Mouse (Mus musculus): ENCODE data around the gene Hdc.

Hdc gene

DNA sequence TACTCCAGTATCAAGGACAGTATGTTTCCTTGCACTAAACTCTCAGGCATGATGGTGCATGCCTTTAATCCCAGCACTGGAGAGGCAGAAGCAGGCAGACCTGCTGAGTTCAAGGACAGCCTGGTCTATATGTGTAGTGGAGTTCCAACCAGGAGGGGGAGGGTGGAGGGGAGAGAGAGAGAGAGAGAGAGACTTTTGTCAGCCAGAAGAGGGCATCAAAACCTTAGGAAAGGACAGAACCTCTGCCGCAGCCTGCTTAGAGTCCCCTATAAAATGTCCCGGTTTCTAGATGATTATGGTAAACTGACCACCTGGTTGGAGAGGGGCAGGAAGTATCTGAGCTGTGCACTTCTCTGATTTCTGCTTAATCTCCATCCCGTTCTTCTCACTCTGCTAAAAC is 20.1 kb downstream of the Hdc start:
- DNase-seq: no peak

DNA sequence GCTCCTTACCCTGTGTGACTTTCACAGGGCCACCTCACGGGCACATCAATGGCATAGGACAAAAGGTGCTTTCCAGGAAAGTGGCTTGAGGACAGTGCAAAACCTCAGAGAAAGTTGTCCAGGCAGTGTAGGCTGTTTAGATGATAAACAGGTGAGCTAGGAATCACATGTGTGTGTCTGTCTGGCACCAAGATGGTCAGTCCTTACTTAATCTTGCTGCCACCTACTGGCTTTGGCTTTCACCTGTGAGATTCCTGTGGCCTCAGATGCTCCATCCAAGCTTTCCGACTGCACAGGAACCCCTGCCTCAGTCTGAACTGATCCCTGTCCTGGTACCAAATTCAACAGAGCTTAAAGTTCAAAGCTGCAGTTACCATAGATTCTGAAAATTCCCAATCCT is 20.7 kb downstream of the Hdc start:
- DNase-seq: no peak

DNA sequence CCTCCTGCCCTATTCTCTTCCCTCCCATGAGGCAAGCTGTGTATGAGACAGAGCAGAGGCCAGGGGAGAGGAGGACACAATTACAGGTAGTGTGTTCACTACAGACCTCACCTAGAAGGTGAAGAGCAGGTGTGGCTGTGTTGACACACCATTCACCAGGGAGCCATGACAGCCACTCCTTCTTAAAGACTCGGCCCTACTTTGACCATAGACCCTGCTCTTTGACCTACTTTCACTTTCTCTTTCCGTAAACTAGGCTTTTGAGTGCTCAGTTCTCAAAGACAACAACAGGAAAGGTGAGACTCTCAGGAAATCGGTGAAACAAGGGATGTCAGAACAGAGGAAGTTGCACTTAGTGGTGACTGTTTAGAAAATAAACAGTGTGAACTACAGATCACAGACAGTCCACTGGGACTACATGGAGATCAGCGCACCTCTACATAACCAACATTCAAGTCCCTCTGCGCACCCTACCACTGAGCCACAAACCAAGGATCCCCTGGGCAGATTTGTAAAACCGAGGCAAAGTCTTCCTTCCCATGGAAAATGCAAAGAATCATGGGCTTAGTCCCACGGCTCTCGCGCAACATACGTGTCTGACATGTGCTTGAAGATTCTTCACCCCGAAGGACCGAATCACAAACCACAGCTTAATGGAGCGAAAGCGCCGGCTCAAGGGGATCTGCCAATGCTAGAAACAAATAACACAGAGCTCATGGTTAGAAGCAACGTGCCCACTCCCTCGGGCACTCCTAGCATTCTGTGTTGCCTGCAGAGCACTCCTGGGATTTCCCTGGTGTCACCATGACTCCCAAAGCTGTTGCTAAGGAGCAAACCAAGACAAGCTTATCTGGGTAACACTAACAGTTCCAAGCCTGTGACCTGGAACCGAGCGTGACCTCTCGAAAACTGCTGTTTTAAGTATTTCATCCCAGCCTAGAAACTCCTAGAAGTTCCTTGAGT is 21.5 kb downstream of the Hdc start:
- DNase-seq: no peak

DNA sequence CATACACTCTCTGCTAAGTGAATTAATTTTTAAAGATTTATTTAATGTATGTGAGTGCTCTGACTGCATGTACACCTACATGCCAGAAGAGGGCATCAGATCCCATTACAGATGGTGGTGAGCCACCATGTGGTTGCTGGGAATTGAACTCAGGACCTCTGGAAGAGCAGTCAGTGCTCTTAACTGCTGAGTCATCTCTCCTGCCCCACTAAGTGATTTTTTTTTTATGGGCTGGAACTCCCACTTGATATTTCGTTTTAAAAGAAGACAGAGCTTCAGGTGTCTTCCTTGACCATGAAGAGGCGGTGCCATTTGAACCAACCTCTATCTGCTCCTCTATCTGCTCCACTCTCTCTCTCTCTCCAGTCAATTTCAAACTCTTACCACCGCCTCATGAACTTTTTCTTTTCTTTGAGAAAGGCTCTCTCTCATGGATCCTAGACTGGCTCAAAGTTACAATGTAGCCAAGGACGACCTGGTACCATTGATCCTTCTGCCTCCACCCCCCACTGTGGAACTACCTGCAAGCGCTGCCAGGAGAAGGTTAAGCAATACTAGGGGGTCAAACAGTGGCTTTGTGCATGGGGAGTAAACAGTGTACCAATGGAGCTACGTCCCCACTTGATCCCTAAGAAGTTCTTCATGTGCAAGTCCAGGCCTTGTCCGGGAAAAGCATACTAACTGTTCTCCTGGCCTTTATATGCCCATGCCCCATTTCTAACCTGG is 22.6 kb downstream of the Hdc start:
- no peak for DNase-seq

DNA sequence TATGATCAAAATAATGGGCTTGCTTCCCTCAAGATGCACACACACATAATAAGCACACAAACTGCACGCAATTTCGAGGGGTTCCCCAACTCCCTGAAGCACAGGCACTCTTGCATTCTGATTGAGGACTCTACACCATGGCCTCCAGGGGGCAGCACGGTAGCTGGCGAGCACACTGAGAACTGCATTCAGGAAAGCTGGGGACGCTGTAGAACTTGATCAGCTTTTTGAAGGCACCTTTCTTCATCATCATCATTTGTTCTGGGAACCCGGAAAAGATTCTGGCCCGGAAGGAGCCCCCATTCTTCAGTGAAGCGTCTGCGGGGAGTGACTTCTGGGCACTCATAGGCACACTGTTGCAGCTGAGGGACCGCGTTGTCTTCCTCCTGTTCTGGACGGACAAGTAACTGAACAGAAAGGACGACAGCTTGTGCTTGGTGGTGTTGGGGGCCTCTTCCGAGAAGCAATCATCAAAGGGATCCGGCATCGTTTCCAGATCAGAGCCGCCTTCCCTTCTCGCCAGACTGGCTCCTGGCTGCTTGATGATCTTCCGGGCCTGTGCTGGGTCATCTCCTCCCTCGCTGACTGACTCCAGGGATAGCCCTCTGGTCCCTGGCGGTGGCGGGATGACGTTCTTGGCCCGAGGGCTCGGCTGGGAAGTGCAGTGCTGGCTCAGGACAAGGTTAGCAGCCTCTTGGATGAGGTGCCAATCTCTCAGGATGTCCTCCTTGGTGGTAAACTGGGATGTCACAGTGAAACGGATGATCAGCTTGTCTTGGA is 25.1 kb downstream of the Hdc start:
- peak; percentile 80 for DNase-seq

DNA sequence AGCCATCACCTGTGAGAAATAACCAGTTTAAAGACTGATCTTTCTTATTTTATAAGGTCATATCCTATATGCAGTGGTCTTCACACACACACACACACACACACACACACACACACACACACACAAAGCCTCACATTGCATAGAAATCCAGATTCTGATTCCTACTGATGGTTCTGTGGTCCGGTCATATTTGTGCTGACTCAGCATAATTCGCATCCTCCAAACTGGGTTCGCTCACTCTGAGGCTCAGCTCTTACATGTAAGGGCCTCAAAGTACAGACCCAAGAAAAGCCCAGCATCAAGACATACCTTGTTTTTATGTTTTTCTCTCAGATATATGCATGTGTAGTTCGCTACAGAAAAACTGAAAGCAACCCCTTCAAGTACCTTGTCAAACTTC is 27.8 kb downstream of the Hdc start:
- no peak for DNase-seq

DNA sequence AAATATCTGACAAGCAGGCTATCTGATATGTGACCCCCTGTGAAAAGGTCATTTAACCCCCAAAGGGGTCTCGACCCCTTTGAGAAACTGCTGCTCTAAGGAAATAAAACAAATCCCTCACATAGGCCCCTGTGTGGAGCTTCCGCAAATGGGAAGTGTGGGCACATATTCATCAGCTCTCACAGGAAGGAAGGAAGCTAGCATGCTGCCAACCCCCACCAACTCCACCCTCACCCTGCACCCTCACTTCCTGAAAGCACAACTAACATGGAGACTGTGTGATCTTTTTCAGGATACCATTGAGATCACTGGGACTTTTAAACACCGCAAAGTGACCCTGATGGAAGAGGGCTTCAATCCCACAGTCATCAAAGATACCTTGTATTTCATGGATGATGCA is 31.6 kb downstream of the Hdc start:
- no peak for DNase-seq

DNA sequence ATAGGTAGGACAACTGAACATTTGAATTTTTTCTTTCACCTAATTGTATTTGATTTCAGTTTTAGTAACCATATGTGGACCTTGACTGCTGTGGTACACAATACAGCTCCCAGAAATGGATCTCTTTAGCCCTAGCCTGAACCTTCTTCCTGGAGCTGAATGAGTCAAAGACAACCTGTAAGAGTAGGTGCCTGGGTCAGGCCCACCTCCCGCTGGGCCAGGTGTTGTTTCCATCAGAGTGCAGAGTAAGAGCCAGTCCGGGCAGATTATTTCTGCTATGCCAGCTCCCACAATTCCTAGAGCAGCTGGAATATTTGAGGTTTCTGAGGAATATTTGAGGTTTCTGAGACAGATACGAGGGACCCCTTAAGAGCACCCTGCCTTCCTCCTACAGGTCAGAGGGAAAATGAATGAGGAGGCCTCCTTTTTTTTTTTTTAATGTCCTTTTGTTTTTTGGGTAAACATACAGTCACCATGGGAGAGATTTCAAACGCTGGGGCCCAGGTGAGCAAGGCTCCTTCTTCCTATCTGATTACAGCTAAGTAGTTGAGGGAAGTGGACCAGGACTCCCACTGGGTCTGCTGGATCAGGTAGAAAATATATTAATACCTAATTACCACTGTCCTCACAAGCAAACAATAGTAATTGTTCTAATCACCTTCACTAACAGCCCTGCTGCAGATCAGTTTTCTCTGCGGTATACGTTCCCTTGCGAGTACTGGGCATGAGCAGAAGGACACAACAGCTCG is 34.3 kb downstream of the Hdc start:
- no peak for DNase-seq

DNA sequence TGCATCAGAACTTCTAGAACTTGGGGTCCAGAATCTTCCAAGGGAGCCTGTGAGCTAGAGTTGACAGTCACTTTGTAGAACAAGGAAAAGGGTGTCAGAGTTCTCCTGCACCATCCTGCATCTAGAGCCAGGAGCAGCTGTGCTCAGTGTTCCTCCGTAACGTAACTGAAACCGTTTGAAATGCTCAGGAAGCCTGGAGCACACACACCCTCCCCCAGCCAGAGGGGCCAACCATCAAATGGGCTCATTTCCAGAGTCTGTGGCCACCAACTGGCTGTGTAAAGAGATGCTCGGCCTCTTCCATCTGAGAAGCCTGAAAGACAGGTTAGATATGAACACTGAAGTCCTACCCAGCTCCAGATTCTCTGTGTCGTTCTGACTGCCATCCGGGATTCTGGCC is 35.1 kb downstream of the Hdc start:
- no peak for DNase-seq

DNA sequence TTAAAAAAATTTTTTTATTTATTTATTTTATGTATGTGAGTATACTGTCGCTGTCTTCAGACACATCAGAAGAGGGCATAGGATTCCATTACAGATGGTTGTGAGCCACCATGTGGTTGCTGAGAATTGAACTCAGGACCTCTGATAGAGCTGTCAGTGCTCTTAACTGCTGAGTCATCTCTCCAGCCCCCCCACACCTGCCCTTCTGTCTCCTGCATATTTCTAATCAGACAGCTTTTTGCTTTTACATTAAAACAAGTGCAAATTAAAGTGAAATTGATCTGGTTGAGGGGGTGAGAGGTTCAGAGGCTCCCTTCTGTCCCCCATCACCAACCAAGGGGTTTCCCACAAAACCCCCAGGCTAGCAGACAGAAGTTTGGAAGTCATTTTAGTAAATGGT is 39.8 kb downstream of the Hdc start:
- DNase-seq: no peak

DNA sequence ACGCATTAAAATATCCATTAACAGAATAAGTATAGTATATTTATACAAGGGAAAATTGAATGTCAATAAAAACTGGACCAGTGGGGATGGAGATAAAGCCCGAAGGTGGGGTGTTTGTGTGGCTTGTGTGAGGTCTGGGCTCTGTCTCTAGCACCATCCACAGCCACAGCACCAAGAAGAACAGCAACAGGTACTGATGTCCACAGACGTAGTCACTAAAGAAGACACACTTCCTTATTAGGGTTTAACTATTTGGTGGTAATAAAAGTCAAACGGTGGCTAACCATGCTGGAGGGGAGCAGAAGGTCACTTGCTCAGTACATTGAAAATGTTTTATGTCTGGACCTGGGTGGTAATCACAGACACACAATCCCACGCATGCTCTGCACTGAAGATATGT is 41.7 kb downstream of the Hdc start:
- DNase-seq: no peak

DNA sequence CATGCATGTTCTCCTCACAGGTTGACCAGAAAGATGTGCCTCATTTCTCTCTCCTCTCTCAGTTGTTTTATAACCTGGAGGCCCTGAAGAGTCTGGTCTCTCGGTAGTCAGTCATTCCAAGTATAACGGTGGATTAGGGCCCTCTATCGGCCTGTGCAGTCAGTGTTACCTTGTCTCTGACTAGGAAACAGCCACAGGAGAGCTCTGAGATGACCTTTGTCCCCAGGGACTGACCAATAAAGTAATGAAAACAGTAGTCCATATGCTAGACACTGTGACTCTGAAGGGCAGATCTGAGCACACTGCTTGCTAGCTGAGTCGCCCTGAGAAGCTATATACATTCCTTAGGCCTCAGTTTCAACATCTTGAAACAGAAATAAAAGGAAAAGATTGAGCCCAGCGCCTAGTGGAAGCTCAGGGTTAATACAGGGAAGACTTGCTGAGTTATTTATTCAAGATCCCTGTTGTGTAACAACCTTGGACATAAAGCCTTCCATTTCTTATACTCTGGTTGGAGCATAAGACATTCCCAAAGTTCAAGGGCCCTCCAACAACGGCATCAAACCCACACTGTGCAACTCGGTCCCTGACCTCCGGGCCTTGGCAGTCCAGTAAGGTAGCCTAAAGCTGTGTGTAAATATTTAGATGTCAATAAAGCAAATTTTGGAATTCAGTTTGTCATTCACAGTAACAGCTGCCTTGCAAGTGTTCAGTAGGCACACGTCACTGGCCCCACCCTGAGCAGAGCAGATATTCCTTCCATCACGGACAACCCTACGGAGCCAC is 43.5 kb downstream of the Hdc start:
- no peak for DNase-seq

DNA sequence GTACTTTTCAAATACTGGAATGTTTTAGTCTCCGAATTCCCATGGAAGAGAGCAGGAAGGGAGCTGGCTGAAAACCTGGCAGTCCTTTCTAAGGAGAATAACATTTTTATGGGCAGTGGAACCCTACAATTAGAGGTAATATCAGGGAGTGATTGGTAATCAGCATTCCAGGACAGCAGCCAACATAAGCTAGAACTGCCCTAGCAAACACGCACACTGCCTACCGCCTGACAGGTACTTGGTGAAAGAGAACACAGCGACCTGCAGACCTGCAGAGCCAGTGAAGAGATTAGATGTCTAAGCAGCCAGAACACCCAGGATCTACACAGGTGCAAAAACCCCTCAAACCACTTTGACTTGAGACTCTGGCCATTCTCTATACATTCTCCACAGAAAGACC is 46.4 kb downstream of the Hdc start:
- no peak for DNase-seq

DNA sequence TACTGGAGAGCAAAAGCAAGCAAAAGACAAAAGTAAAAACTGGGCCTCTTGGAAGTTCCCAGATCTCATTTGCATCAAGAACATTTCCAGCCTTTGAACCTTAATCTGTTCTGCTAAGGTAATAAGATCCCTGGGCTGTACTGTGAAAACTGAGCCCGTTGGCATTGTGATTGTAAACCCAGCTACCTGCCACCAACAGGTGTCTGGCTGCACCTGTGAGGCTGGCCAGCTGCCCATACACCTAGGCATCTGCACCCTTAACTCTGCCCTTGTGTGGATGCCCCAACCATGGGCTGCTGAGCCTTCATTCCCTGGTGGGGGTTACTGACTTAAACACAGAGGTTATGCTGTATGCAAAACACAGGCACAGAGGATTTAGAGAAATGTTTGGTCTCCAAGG is 46.9 kb downstream of the Hdc start:
- no peak for DNase-seq

DNA sequence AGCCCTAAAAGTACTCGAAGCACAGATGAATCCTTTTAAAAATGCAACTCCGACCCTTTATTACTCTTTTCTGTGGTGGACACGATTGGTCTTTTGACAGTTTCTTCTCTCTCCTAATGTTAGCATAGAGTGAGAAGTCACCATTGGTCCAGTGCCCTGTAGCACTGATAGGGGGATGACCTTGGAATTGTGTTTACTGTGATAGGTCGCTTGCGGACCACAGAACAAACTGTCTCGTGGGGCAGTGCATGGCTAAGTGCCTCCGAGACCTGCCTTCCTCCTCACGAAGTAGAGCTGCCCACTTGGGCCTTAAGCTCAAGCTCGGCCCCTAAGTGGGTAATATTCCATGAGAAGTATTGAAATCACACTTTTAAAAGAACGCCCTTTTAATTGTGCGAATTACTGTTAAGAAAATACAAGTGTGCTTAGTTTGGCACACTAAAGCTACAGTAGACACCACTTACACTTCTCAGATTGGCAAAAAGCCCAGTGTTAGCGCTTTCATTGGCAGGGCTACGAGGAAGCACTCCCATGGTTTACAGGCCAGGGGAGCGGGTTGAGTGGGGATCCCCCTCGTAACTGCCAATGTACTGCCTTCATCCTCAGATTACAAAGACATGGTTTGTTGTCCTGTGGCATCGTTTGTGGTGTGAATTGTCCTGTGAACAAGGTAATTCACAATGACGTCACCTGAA is 55.5 kb downstream of the Hdc start:
- DNase-seq: peak; percentile 48

DNA sequence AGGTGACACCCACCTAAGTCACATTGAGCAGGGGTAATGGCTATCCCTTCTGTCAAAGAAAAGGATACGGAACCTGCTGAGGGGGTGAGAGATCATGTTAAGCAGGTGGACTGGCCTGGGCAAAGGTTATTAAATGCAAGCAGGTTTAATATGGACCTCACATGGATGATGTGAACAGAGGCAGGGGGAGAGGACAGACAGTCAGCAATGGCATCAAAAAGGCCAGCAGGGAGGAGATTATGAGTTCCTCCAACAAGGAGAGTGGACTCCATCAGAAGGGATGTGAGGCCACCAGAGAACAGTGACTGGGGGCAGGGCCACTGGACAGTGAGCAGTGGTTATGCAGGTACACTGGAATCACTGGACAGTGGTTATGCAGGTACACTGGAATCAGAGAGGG is 59.0 kb downstream of the Hdc start:
- no peak for DNase-seq

DNA sequence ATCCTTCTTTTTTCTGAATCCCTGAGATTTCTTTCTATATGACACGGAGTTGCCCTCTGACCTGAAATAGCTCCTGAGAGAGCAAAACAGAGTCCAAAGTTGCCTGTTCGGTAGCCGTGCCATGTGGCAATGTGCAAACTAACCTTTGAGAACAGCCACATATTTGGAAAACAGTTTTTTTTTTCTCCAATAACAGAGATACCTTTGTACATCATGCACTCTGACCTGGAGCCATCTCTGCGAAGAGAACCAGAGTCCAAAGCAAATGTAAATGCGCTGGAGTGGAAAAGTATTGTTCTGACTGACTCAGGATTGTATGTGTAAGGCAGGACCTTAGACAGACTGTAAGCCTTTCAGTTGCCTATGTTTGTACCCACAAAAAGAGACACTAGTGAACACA is 63.6 kb downstream of the Hdc start:
- no peak for DNase-seq

DNA sequence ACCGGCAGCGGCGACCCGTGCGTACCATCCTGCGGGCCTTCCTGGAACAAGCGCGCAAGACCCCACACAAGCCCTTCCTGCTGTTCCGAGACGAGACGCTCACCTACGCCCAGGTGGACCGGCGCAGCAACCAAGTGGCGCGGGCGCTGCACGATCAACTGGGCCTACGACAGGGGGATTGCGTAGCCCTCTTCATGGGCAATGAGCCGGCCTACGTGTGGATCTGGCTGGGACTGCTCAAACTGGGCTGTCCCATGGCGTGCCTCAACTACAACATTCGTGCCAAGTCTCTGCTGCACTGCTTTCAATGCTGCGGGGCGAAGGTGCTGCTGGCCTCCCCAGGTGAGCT is 65.8 kb downstream of the Hdc start:
- DNase-seq: no peak

DNA sequence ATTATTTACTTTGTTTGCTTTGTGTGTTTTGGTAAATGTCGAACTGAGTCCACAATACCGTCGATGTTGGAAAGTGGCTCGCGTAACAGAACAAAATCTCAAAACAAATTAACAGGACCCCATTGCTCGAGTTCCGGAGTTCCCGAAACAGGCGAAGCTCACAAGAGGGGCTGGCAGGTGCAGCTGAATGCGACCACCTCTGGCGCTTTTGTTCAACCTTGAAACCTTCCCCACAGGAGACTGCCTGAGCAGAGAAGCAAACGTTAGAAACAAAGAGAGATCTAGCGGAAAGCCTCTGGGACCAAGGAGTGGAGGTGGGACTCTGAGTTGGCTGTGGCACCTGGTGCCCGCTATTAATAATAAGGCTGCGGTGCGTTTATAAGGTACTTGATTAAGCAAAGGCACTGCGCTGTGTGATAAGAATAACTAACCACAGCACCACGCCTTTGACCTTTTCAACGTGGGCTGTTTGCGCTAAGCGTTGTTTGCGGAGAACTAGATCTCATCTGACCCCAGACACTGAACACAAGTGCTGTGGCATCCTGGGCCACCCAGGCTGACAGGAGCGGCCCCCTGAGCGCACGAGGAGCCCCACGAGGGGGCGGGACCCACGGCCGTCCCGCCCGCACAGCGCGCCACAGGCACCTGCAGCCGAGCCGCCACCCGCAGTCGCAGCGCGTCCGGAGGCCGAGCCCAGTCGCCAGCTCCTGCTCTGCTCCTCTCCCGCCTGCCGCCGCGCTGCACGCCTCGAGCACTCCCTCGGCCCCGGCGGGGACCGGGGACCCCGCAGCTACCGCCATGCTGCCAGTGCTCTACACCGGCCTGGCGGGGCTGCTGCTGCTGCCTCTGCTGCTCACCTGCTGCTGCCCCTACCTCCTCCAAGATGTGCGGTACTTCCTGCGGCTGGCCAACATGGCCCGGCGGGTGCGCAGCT is 66.5 kb downstream of the Hdc start, which contains the start of gene Slc27a2:
Gene Slc27a2 (plus strand): TSS at position 51 of the 934 bp plus-strand sequence.
- peak; percentile 10 for DNase-seq

DNA sequence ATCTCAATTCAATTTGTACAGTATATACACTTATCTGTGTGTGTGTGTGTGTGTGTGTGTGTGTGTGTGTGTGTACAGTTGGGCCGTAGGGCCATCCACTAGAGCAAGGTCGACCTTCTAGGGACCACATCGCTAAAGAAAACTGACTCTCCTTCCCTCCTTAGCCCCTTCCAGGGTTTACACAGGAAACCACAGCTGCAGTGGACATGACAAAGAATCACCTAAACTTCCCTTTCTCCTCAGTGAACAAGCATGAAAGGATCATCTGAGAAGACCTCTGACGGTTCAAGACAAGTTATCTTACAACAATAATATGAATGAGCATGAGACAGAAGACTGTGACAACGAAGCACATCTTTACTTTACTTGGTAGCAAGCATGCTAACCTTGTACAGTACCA is 67.2 kb downstream of the Hdc start:
- no peak for DNase-seq

Data from lung, postnatal 14 days (tissue).